Mouse (Mus musculus) embryonic facial prominence, embryonic 10.5 days (tissue): Measurements from ENCODE around the gene Dynlrb2. TPM values are rescaled to one million over a fixed set of nuclear protein-coding genes. Genes with fewer than 3 reads are reported as not detected.

Experiments used
- DNase-seq: peaks from one replicate; pipeline ENCODE4 v3.0.0-alpha.2; 2017; ENCODE audit warnings: low spot score
- H3K27ac ChIP-seq: fragments of 300-500 bp; sonication (generic); replicated peaks from 2 replicates; pipeline ENCODE4 v1.5.1; 2016; ENCODE audit warnings: mild to moderate bottlenecking
- H3K27me3 ChIP-seq: fragments of 300-500 bp; sonication (generic); replicated peaks from 2 replicates; pipeline ENCODE4 v1.6.1; 2016; ENCODE audit warnings: low read depth, mild to moderate bottlenecking; ENCODE audit not compliant: poor library complexity, severe bottlenecking
- H3K36me3 ChIP-seq: fragments of 300-500 bp; sonication (generic); replicated peaks from 2 replicates; pipeline ENCODE4 v1.6.1; 2016; ENCODE audit warnings: mild to moderate bottlenecking, moderate library complexity
- H3K4me1 ChIP-seq: fragments of 300-500 bp; sonication (generic); 2 replicates; pipeline ENCODE4 v1.6.1; 2016
- H3K4me3 ChIP-seq: fragments of 300-500 bp; sonication (generic); 2 replicates; pipeline ENCODE4 v1.5.1; 2016; ENCODE audit warnings: mild to moderate bottlenecking, moderate library complexity
- H3K9me3 ChIP-seq: fragments of 300-500 bp; sonication (generic); 2 replicates; pipeline ENCODE4 v1.6.1; 2016; ENCODE audit warnings: mild to moderate bottlenecking
- WGBS: fragments of 180-500 bp; shearing (Covaris S2); methylation state at CpG from one replicate; pipeline ENCODE4 v1.1.7; 2016; 5-methylcytosine and 5-hydroxymethylcytosine counted together
- polyA plus RNA-seq: library from polyadenylated mRNA; unstranded; fragments of >200 nt; fragmentation: Nextera tagmentation; extraction: Ambion mirVana; gene quantifications from 2 replicates; pipeline ENCODE4 v1.2.1, GENCODE M21; 2016

Gene Dynlrb2
- polyA plus RNA-seq, 1 experiment from 2014 or later, result 1.2 TPM

DNA sequence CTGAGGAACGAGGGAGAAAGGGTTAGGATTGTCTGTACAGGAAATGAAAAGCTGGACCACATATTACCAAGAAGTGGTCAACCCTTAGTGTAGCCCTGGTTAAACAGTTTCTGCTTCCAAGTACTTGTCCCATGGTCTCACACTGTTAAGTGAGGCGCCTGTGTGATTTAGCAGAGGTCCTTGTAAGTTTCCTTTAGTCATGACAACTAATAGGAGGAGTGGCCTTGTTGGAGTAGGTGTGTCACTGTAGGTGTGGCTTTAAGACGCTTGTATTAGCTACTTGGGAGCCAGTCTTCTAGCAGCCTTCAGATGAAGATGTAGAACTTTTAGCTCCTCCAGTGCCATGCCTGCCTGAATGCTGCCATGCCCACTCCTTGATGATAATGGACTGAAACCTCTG is 4.5 kb downstream of the Dynlrb2 start:
- Histone ChIP-seq H3K27me3 (no peaks in the 10 kb centered on the region), H3K27ac (no peak overlapping the region), H3K4me3 (no peak overlapping the region), H3K9me3 (no peaks in the 10 kb centered on the region), H3K4me1 (peaks cover 9% of the 10 kb centered on the region), H3K36me3 (no peaks in the 10 kb centered on the region)
- no peak for DNase-seq
- 70% methylated on average over 3 of the region's 3 CpGs for WGBS

DNA sequence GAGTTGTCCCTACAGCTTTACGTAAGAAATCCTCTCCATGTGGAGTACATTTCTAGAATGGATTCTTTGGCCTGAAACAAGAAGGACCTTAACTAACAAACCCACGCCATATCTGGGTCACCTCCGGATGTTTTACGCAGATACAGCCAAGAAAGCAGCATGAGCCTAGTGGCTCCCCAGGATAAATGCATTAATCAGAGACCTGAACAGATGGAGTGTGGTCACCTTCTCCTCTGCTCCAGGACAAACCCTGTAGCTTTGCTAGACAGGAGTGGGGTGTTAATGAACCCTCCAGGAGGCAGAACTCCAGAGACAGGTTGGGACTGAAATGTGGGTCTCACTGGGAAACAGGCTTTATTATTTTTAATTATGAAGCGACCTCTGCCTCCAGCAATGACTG is 14.9 kb downstream of the Dynlrb2 start:
- Histone ChIP-seq H3K4me1 (no peaks in the 10 kb centered on the region), H3K27me3 (no peaks in the 10 kb centered on the region), H3K9me3 (peaks cover 11% of the 10 kb centered on the region), H3K4me3 (no peak overlapping the region), H3K36me3 (no peaks in the 10 kb centered on the region), H3K27ac (no peak overlapping the region)
- 91% methylated on average over 5 of the region's 5 CpGs for WGBS
- DNase-seq, result no peak

DNA sequence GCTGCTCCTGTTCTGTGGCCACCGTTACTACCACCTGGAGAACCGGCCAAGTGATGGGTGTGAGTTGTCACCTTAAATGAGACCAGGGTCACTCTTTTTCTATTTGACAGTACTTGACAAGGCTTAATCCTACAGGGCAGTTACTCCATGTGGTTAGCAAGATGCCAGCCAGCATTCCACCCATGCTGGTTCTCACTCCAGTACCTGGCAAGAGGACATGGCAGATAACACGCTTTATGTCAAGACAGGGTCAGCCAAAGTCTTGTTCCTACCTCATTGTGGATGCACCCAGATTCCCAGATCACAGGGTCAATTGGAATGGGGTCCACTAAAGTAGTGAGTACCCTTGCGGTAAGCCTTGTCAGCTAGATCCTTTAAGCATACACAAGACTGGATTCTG is 16.4 kb downstream of the Dynlrb2 start:
- no peak for DNase-seq
- WGBS, result 95% methylated on average over 4 of the region's 4 CpGs
- peaks cover 11% of the 10 kb centered on the region for H3K9me3 ChIP-seq
- H3K36me3 ChIP-seq, result no peaks in the 10 kb centered on the region
- H3K4me1 ChIP-seq, result no peaks in the 10 kb centered on the region
- no peak overlapping the region for H3K4me3 ChIP-seq
- H3K27ac ChIP-seq, result no peak overlapping the region
- H3K27me3 ChIP-seq, result no peaks in the 10 kb centered on the region

DNA sequence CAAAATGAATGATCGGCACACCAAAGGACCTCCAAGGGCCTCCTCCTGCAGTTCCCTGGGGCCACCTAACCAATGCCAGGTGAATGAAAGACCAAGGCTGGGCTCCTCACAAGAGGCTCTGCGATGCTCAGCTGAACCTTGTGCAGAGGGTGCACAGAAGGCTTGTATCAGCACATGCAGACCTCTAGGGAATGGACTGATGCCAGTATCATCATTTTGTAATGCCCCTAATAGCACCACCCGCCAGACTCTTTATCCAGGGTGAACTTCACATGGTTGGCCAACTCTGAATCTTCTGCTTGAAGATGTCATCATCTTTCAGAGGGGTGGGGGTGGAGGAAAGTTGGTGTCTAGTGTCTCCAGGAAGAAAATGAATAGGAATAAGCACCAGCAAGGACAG is 16.9 kb downstream of the Dynlrb2 start:
- 88% methylated on average over 3 of the region's 3 CpGs for WGBS
- no peak overlapping the region for H3K4me3 ChIP-seq
- no peaks in the 10 kb centered on the region for H3K36me3 ChIP-seq
- H3K27ac ChIP-seq, result no peak overlapping the region
- H3K4me1 ChIP-seq, result no peaks in the 10 kb centered on the region
- DNase-seq, result no peak
- no peaks in the 10 kb centered on the region for H3K27me3 ChIP-seq
- H3K9me3 ChIP-seq, result peaks cover 11% of the 10 kb centered on the region

DNA sequence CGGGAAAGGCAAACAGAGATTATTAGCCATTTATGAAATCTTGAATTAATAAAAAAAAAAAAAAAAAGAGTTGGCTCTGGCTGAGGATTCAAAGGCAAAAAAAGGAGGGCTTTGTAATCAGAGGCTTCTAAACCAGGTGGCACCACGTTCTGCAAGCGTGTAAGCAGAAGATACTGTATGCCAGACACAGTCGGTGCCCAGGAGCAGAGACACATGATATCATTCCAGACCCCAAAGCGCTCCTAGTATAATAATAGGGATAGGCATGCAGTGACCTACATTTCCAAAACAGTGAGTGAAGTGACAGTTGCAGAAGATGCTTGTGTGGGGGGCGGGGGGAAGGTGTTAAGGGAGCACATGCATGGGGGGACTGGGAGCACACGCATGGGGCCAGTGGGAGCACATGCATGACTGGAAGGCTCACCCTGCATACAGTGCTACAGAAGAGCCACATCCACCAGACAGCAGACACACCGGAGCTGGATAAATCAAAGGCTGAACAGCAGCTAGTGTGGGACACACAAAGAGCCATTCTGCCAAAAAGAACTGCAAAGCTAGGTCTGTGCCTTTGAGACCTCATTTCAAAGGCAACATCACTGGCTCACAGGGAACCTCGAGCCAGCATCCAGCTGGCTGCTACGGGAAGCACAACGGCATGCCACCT is 17.5 kb downstream of the Dynlrb2 start:
- Histone ChIP-seq H3K27ac (no peak overlapping the region), H3K36me3 (no peaks in the 10 kb centered on the region), H3K4me3 (no peak overlapping the region), H3K9me3 (peaks cover 5% of the 10 kb centered on the region), H3K27me3 (no peaks in the 10 kb centered on the region), H3K4me1 (no peaks in the 10 kb centered on the region)
- no peak for DNase-seq
- WGBS, result 85% methylated on average over 11 of the region's 11 CpGs

DNA sequence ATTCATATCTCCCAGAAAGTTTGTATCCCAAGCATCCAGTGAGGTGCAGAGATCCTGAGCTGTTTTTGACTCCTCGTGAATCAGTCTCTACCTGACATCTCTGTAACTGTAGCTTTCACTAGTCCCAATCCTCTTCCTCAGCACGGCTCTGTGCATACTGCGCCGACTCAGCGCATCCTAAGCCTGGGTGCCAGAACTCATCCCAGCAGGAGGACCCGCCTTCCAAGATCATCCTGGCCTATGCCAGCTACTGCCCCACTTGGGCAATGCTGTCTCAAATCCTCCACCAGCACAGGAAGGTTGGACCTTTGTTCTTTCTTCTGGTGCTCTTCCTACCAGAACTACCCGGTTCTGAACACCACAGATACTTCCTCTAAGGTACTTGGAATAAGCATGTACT is 20.1 kb downstream of the Dynlrb2 start:
- Histone ChIP-seq H3K4me3 (no peak overlapping the region), H3K36me3 (no peaks in the 10 kb centered on the region), H3K27ac (no peak overlapping the region), H3K9me3 (no peaks in the 10 kb centered on the region), H3K4me1 (no peaks in the 10 kb centered on the region), H3K27me3 (no peaks in the 10 kb centered on the region)
- WGBS, result 89% methylated on average over 7 of the region's 7 CpGs
- DNase-seq, result no peak

DNA sequence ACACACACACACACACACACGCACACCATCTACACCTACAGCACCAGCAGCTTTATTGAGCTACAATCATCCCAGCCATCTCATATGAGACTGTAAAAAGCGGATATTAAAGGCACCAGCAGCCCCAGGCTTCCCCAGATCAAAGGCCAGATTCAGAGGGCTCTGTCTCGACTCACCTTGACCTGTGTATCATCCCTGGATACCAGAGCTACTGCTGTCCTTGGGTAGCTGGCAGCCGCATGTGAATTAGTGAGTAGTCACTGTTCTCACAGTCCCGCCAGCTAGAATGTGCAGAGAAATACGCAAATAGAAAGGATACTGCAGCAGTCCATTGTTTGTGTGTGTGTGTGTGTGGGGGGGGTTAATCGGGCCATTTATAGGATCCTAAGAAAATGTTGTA is 24.0 kb downstream of the Dynlrb2 start:
- H3K4me1 ChIP-seq, result no peaks in the 10 kb centered on the region
- no peak for DNase-seq
- H3K9me3 ChIP-seq, result no peaks in the 10 kb centered on the region
- H3K27me3 ChIP-seq, result no peaks in the 10 kb centered on the region
- 80% methylated on average over 7 of the region's 7 CpGs for WGBS
- H3K4me3 ChIP-seq, result no peak overlapping the region
- H3K27ac ChIP-seq, result no peak overlapping the region
- H3K36me3 ChIP-seq, result no peaks in the 10 kb centered on the region

DNA sequence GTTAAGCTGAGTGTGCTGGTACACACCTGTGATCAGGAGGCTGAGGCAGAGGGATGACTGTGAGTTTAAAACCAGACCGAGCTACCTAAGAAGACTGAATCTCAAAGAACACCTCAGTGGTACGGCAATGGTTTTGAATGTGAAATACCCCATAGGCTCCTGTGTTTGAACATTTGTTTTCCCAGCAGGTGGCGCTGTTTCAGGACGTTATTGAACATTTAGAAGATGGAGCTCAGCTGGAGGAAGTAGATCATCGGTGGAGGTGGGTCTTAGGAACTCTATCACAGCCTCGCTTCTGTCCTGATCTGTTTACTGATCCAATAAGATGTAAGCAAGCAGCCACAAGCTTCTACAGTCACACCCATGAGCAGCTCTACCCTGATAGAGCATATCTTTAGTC is 28.3 kb downstream of the Dynlrb2 start:
- Histone ChIP-seq H3K4me1 (no peaks in the 10 kb centered on the region), H3K9me3 (0 out of 2 replicates have a peak, but pooled peaks cover 5% of the 10 kb centered on the region), H3K4me3 (no peak overlapping the region), H3K27me3 (0 out of 2 replicates have a peak, but pooled peaks cover 3% of the 10 kb centered on the region), H3K27ac (no peak overlapping the region), H3K36me3 (no peaks in the 10 kb centered on the region)
- WGBS, result 73% methylated on average over 6 of the region's 6 CpGs
- DNase-seq, result no peak

DNA sequence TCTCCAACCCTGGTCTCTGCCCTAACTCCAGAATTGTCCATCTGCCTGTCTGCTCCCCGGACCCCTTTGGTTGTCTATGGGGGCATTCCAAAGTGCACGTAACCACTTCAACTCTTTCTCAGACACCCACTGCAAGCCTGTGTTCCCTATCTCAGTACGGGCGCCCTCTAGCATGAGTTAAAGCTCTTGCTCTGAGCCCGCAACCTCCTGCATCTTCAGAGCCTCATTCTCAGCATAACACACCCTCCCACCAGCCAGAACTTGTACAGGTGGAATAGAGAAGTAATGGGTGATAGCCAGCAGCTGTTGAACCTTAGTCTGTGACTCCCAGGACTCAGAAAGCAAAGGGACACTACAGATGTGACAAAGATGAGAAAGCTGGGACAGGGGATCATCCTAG is 32.0 kb downstream of the Dynlrb2 start:
- Histone ChIP-seq H3K4me3 (no peak overlapping the region), H3K27me3 (0 out of 2 replicates have a peak, but pooled peaks cover 3% of the 10 kb centered on the region), H3K36me3 (no peaks in the 10 kb centered on the region), H3K4me1 (peaks cover 9% of the 10 kb centered on the region), H3K27ac (no peak overlapping the region), H3K9me3 (0 out of 2 replicates have a peak, but pooled peaks cover 5% of the 10 kb centered on the region)
- no peak for DNase-seq
- WGBS, result 78% methylated on average over 5 of the region's 5 CpGs

DNA sequence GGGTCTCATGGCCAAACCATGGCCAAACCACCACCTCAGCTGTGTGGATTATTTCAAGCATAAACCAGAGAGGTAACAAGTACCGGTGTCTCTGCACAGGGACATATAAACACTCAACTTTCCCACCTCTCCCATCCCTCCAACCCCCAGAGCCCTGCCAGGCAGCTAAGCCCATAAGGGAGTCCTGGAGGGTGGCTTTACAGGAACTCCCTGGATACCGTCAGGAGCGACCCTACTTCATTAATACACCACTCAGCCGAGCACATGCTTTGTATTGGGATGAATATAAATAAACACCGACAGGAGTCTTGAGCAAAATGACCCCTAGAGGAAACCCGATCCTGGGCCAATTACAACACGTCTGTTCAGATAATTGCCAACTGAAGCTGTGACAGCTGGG is 34.0 kb downstream of the Dynlrb2 start:
- Histone ChIP-seq H3K27ac (no peak overlapping the region), H3K9me3 (0 out of 2 replicates have a peak, but pooled peaks cover 5% of the 10 kb centered on the region), H3K27me3 (0 out of 2 replicates have a peak, but pooled peaks cover 3% of the 10 kb centered on the region), H3K36me3 (no peaks in the 10 kb centered on the region), H3K4me3 (no peak overlapping the region), H3K4me1 (peaks cover 9% of the 10 kb centered on the region)
- no peak for DNase-seq
- WGBS, result 48% methylated on average over 7 of the region's 7 CpGs

DNA sequence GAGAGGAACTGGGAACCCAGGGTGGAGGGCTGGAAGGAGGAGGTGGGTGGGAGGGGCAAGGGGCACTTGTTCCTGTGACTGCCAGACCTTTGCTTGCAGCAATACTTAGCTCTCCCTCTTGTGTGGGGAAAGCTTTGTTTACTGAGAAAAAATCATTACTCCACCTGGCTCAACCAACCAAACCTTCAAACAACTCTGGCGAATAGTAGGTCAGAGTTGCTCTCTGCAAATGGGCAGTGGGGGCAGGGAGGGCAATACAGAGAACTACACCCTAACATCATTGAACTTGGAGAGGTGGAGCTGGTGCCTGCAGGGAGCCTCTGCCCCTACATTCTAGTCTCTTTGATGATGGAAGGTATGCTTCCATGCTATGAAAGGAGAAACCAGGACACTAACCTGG is 35.4 kb downstream of the Dynlrb2 start:
- Histone ChIP-seq H3K36me3 (no peaks in the 10 kb centered on the region), H3K4me3 (no peak overlapping the region), H3K27ac (no peak overlapping the region), H3K27me3 (0 out of 2 replicates have a peak, but pooled peaks cover 3% of the 10 kb centered on the region), H3K9me3 (no peaks in the 10 kb centered on the region), H3K4me1 (peaks cover 9% of the 10 kb centered on the region)
- DNase-seq, result no peak
- 84% methylated on average over 1 of the region's 1 CpGs for WGBS

DNA sequence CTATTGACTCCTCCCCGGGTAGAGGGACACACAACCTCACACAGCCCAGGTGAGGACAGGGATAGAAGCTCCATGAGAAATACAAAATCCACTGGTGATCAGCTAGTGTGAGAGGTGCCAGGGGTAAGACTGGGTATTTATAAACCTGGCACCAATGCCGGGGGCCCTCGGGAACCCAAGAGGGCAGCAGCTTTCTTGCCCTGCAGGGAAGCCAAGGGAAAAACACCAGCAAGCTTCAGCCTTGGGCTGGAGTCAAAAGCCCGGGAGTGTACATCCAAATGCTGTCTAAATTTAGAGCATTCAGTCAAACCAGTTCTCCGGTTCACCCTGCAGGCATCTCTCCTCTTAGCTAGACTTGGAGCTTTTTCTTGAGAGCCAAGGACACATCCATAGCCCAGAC is 38.1 kb downstream of the Dynlrb2 start:
- peaks cover 9% of the 10 kb centered on the region for H3K4me1 ChIP-seq
- WGBS, result 89% methylated on average over 5 of the region's 5 CpGs
- no peaks in the 10 kb centered on the region for H3K27me3 ChIP-seq
- H3K27ac ChIP-seq, result no peak overlapping the region
- no peak for DNase-seq
- H3K4me3 ChIP-seq, result no peak overlapping the region
- H3K36me3 ChIP-seq, result no peaks in the 10 kb centered on the region
- no peaks in the 10 kb centered on the region for H3K9me3 ChIP-seq

DNA sequence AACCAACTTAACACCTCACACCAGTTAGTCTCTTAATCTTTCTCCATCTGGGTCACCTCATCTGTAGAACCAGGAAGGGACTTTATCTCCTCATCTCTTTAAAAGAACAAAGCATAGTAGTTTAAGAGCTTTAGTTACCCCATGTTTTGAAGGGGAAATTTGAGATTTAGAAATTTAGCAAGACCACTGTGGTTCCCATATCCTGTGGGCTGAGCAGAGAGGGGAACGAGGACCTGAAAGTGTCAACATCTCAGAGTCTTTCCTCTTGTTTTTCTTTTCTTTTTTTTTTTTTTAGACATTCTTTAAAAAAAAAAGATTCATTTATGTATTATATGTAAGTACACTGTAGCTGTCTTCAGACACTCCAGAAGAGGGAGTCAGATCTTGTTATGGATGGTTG is 38.6 kb downstream of the Dynlrb2 start:
- H3K36me3 ChIP-seq, result no peaks in the 10 kb centered on the region
- H3K4me3 ChIP-seq, result no peak overlapping the region
- peaks cover 8% of the 10 kb centered on the region for H3K4me1 ChIP-seq
- DNase-seq, result no peak
- no peak overlapping the region for H3K27ac ChIP-seq
- WGBS, result 84% methylated on average over 1 of the region's 1 CpGs
- no peaks in the 10 kb centered on the region for H3K27me3 ChIP-seq
- no peaks in the 10 kb centered on the region for H3K9me3 ChIP-seq
